Mouse (Mus musculus): Measurements from ENCODE around the gene Tnfsf9. TPM values are rescaled to one million over a fixed set of nuclear protein-coding genes. Genes with fewer than 3 reads are reported as not detected.

Gene Tnfsf9
- polyA plus RNA-seq (2014; fragmentation: Illumina TruSeq; extraction: RNeasy Lipid Tissue Mini Kit (QIAGEN cat#74804); ENCODE audit: low replicate concordance) = not detected

GRCm38 (mm10) chr17:57105181-57106034 lies at the start of gene Tnfsf9:
Gene Tnfsf9 (plus strand): TSS chr17:57105325.

DNA sequence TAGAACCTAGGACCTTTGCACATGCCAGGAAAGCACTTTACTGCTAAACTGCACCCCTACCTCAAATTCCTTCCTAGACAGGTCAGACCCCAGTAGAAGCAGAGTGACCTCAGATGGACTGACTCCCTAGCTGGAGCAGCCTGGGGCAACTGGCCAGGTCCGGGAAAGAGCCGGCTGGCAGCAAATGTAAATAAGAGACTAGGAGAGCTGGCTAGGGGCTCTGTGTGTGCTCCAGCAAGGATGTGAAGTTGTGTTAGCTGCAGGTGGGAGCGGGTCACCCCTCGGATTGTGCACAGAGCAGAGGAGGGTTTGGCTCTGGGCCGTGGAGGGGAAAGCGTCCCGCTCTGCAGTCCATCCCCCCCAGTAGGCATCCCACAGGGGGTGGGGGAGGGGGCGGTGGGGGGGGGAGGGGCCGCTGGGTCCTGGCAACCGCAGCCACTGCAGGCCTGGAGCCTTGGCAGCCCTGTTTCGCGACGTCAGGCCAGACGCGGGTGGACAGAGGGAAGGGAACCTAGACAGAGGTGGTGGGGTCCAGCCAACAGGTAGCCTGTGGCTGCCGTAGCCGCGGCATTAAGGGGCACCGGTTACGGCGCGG lies 46.1 kb upstream of the Tnfsf9 start, which contains the start of gene Crb3:
Crb3 (plus strand) TSS at position 215 of the 595 bp plus-strand sequence.

DNA sequence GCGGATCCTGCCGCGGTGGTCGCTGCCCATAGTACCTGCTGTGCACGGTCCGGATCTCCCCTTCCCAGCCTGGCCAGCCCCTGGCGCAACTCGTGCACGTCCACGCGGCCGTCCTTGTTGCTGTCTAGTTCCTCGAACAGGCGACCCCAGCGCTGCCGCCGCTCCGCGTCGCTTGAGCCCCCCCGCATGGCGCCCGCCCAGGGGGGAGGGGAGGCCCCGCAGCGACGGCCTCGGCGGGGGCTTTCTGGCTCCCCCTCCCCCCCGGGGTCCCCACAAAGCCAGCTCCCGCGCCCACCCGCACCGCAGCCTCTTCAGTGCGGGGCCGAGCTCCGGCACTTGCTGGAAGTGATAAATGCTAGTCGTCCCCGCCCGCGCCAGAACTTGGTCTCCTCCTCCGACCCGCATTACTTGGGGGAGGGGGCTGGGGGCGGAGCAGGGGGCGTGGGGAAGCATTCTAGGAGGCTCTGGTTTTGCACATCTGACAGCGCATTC lies 45.6 kb upstream of the Tnfsf9 start, which contains the start of gene Slc25a23:
Slc25a23 (minus strand) TSS at position 378 of the 492 bp plus-strand sequence.

DNA sequence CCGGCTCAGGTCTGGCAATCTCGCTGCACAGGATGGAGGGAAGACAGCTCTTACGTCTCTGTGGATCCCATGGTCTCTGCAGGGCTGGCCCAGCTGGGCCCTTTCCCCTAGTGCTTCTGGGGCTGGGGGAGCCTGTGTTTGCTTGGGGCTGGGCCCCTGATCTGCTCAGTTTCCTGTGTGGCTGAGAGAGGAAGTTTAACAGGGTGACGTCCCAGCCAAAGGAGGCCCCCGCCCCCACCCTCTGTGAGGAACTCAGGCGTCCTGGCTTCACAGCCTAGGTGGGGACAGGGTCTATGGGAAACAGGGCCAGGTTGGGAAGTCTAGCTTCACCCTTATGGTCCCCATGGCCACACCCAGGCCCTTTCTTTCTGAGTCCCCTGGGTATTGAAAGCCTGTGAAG lies 26.8 kb upstream of the Tnfsf9 start, which contains the start of gene Dennd1c:
Dennd1c (minus strand) TSS at position 179 of the 400 bp plus-strand sequence.

GRCm38 (mm10) chr17:57087049-57087832 lies 17.9 kb upstream of the Tnfsf9 start, which contains the start of gene Tubb4a:
Gene Tubb4a (minus strand): TSS chr17:57087782.

DNA sequence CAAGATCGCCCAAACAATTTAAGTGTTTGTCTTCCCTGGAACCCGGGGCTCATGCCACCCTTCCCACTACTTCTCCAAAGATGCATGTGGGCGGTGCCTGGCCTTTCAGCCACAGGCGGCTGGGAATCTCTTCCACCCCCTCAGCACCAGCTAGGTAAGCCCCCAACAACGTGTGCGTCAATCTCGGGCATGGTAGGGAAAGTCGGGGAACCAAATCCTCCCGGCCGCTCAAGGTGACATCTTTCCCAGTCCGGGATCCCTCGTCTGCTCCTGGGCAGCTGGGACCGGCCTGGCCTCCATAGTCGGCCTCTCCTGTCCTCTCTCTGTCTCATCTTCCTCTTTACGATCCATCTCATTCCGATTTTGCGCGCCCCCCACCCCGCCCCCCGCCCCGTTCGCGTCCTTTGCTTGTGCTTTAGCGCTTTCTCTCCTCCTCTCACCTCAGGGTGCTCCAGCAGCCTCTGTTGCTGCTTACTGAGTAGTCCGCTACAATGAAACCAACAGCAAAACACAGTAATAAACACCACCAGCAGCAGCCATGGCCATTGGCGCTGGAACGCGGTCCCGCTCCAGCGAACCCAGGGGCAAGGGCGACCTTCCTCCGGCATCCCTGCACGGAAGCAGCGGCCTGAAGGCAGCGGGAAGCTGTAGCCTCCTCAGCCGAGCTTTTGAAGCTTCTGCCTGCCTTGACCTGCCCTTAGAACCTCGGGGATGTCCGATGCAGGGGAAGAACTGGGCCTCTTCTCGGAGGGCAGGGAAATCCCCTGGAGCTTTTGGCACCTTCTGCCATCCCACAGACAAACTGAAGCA lies 44.1 kb downstream of the Tnfsf9 start, which contains the start of gene Cd70:
Cd70 (minus strand) TSS at position 784 of the 810 bp plus-strand sequence.

Other genes starting within 250 kb of the Tnfsf9 start
- gene Acsbg2, start 230.9 kb upstream of the Tnfsf9 start, polyA plus RNA-seq (2014; fragmentation: Illumina TruSeq; extraction: RNeasy Lipid Tissue Mini Kit (QIAGEN cat#74804); ENCODE audit: low replicate concordance) = not detected
- gene 1700061G19Rik, start 229.8 kb upstream of the Tnfsf9 start, polyA plus RNA-seq (2014; fragmentation: Illumina TruSeq; extraction: RNeasy Lipid Tissue Mini Kit (QIAGEN cat#74804); ENCODE audit: low replicate concordance) = not detected
- 0.52 TPM for gene Mllt1, start 169.9 kb upstream of the Tnfsf9 start, polyA plus RNA-seq (2014; fragmentation: Illumina TruSeq; extraction: RNeasy Lipid Tissue Mini Kit (QIAGEN cat#74804); ENCODE audit: low replicate concordance)
- gene Acer1, start 123.2 kb upstream of the Tnfsf9 start, polyA plus RNA-seq (2014; fragmentation: Illumina TruSeq; extraction: RNeasy Lipid Tissue Mini Kit (QIAGEN cat#74804); ENCODE audit: low replicate concordance) = 5.1 TPM
- gene Clpp, start 115.0 kb upstream of the Tnfsf9 start, polyA plus RNA-seq (2014; fragmentation: Illumina TruSeq; extraction: RNeasy Lipid Tissue Mini Kit (QIAGEN cat#74804); ENCODE audit: low replicate concordance) = 0.63 TPM
- gene Alkbh7, start 108.0 kb upstream of the Tnfsf9 start, polyA plus RNA-seq (2014; fragmentation: Illumina TruSeq; extraction: RNeasy Lipid Tissue Mini Kit (QIAGEN cat#74804); ENCODE audit: low replicate concordance) = not detected
- gene Pspn, start 105.3 kb upstream of the Tnfsf9 start, polyA plus RNA-seq (2014; fragmentation: Illumina TruSeq; extraction: RNeasy Lipid Tissue Mini Kit (QIAGEN cat#74804); ENCODE audit: low replicate concordance) = not detected
- gene Gtf2f1, start 94.0 kb upstream of the Tnfsf9 start, polyA plus RNA-seq (2014; fragmentation: Illumina TruSeq; extraction: RNeasy Lipid Tissue Mini Kit (QIAGEN cat#74804); ENCODE audit: low replicate concordance) = 1.6 TPM
- gene Gm17949, start 93.9 kb upstream of the Tnfsf9 start, polyA plus RNA-seq (2014; fragmentation: Illumina TruSeq; extraction: RNeasy Lipid Tissue Mini Kit (QIAGEN cat#74804); ENCODE audit: low replicate concordance) = not detected
- gene Khsrp, start 73.8 kb upstream of the Tnfsf9 start, polyA plus RNA-seq (2014; fragmentation: Illumina TruSeq; extraction: RNeasy Lipid Tissue Mini Kit (QIAGEN cat#74804); ENCODE audit: low replicate concordance) = 4.3 TPM
- gene Slc25a41, start 63.7 kb upstream of the Tnfsf9 start, polyA plus RNA-seq (2014; fragmentation: Illumina TruSeq; extraction: RNeasy Lipid Tissue Mini Kit (QIAGEN cat#74804); ENCODE audit: low replicate concordance) = not detected
- gene Crb3, start 46.2 kb upstream of the Tnfsf9 start, polyA plus RNA-seq (2014; fragmentation: Illumina TruSeq; extraction: RNeasy Lipid Tissue Mini Kit (QIAGEN cat#74804); ENCODE audit: low replicate concordance) = 27.2 TPM
- gene Slc25a23, start 45.5 kb upstream of the Tnfsf9 start, polyA plus RNA-seq (2014; fragmentation: Illumina TruSeq; extraction: RNeasy Lipid Tissue Mini Kit (QIAGEN cat#74804); ENCODE audit: low replicate concordance) = 2.3 TPM
- 3.3 TPM for gene Dennd1c, start 26.8 kb upstream of the Tnfsf9 start, polyA plus RNA-seq (2014; fragmentation: Illumina TruSeq; extraction: RNeasy Lipid Tissue Mini Kit (QIAGEN cat#74804); ENCODE audit: low replicate concordance)
- gene Tubb4a, start 17.5 kb upstream of the Tnfsf9 start, polyA plus RNA-seq (2014; fragmentation: Illumina TruSeq; extraction: RNeasy Lipid Tissue Mini Kit (QIAGEN cat#74804); ENCODE audit: low replicate concordance) = not detected
- not detected for gene Cd70, start 44.5 kb downstream of the Tnfsf9 start, polyA plus RNA-seq (2014; fragmentation: Illumina TruSeq; extraction: RNeasy Lipid Tissue Mini Kit (QIAGEN cat#74804); ENCODE audit: low replicate concordance)
- not detected for gene Tnfsf14, start 88.9 kb downstream of the Tnfsf9 start, polyA plus RNA-seq (2014; fragmentation: Illumina TruSeq; extraction: RNeasy Lipid Tissue Mini Kit (QIAGEN cat#74804); ENCODE audit: low replicate concordance)
- gene C3, start 122.8 kb downstream of the Tnfsf9 start, polyA plus RNA-seq (2014; fragmentation: Illumina TruSeq; extraction: RNeasy Lipid Tissue Mini Kit (QIAGEN cat#74804); ENCODE audit: low replicate concordance) = 23.0 TPM
- gene Gpr108, start 143.1 kb downstream of the Tnfsf9 start, polyA plus RNA-seq (2014; fragmentation: Illumina TruSeq; extraction: RNeasy Lipid Tissue Mini Kit (QIAGEN cat#74804); ENCODE audit: low replicate concordance) = 0.41 TPM
- 1.5 TPM for gene Trip10, start 144.1 kb downstream of the Tnfsf9 start, polyA plus RNA-seq (2014; fragmentation: Illumina TruSeq; extraction: RNeasy Lipid Tissue Mini Kit (QIAGEN cat#74804); ENCODE audit: low replicate concordance)
- 1.1 TPM for gene Vav1, start 173.8 kb downstream of the Tnfsf9 start, polyA plus RNA-seq (2014; fragmentation: Illumina TruSeq; extraction: RNeasy Lipid Tissue Mini Kit (QIAGEN cat#74804); ENCODE audit: low replicate concordance)